9 mouse cellular contexts compared by ENCODE assay signal in the genomic region with DNA sequence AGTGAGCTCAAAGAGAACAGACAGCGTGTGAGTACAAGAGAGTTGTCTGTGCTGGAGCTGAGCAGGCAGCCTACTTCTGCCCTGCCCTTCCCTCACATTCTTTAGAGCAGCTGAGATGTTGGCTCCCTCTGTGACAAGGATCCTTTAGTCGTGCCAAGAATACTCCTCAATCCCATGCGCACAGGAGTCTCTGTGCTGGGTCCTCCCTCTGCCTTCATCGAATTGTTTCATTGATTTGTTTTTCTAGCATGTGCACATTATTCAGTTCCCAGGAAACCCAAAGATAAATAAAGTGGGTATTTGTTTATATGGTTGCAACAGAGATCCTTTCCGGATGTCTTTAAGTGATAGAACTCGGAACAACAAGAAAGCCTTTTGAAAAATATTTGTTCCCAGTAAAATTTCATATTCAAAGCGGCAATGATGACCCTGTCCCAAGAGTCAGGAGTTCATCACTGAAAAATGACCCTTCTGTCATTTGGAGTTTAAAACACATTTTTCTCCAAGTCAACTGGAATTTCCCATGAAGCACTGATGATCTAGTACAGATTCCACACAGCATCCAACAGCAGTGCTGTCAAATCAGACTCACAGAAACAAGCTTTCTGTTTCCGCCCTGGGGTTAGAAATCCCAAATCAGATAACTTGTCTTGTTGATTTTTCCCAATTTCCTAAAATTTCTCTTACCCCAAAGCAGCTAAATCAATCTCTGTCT.
A peak's percentile ranks its signal among the peaks of the same experiment; 100 is the strongest.
DNase-seq lines count a peak whose midpoint lies in the region; ATAC-seq and TF ChIP-seq lines count a peak whose summit lies in the region.
"Had no signal": no experiment of that assay in that cellular context is flagged by ENCODE, and none has a peak within 500 bp of the region (broad histone marks: within the 10 kb centered on the region; RNA-seq: fewer than 3 reads in every experiment).

No protein-coding gene starts in this region.

- TF ChIP-seq CTCF in cerebellum, adult 2 months (IDR thresholded peaks at IDR 0.05; ENCODE audit: borderline replicate concordance, insufficient read depth, low read depth, low read length): no peak

- DNase-seq in limb, embryonic 14.5 days (ENCODE audit: low spot score): peak; percentile 19
- DNase-seq in limb, embryonic 10.5 days (ENCODE audit: low spot score): no peak
- peak; percentile 64 for DNase-seq in kidney, postnatal 14 days
- DNase-seq in hindbrain, embryonic 14.5 days (ENCODE audit: low spot score): no peak
- DNase-seq in cerebellum, adult 2 months: no peak
- DNase-seq: embryo, embryonic 11 days had no signal

- H3K9me3 ChIP-seq in limb, embryonic 14.5 days (ENCODE audit: control insufficient read depth, low read length): no peaks in the 10 kb centered on the region
- H3K9me3 ChIP-seq in limb, embryonic 10.5 days (replicated peaks): no peaks in the 10 kb centered on the region
- no peaks in the 10 kb centered on the region for H3K9me3 ChIP-seq in intestine, embryonic 16.5 days (ENCODE audit: control insufficient read depth, low read length)
- no peaks in the 10 kb centered on the region for H3K9me3 ChIP-seq in stomach, embryonic 14.5 days (ENCODE audit: control insufficient read depth, low read depth, low read length)
- H3K9me3 ChIP-seq in hindbrain, embryonic 14.5 days (ENCODE audit: control insufficient read depth, low read length): no peaks in the 10 kb centered on the region
- H3K9me3 ChIP-seq: forebrain, embryonic 10.5 days had no signal

- no peak overlapping the region for H3K9ac ChIP-seq in limb, embryonic 14.5 days (ENCODE audit: low read depth, low read length, severe bottlenecking)
- no peak overlapping the region for H3K9ac ChIP-seq in intestine, embryonic 16.5 days (ENCODE audit: low read depth, low read length)
- H3K9ac ChIP-seq in stomach, embryonic 14.5 days (replicated peaks; ENCODE audit: low read depth, low read length): no peak overlapping the region
- no peak overlapping the region for H3K9ac ChIP-seq in hindbrain, embryonic 14.5 days

- TF ChIP-seq POLR2A in limb, embryonic 14.5 days (IDR thresholded peaks at IDR 0.05; ENCODE audit: borderline replicate concordance, extremely low read depth, insufficient read depth, insufficient read length): no peak
- no peak for TF ChIP-seq POLR2A in cerebellum, adult 2 months (IDR thresholded peaks at IDR 0.05; ENCODE audit: borderline replicate concordance, insufficient read depth, low read length)

- H3K4me1 ChIP-seq in limb, embryonic 14.5 days (ENCODE audit: control insufficient read depth, insufficient read depth, low read length): peaks cover 5% of the 10 kb centered on the region; the same call in 1 of the 2 replicates
- H3K4me1 ChIP-seq in limb, embryonic 10.5 days: peaks cover 22% of the 10 kb centered on the region
- 0 out of 2 replicates have a peak, but pooled peaks cover 2% of the 10 kb centered on the region for H3K4me1 ChIP-seq in intestine, embryonic 16.5 days (ENCODE audit: control insufficient read depth, insufficient read depth, low read length)
- H3K4me1 ChIP-seq in stomach, embryonic 14.5 days (ENCODE audit: control insufficient read depth, insufficient read depth, low read length): 0 out of 2 replicates have a peak, but pooled peaks cover 8% of the 10 kb centered on the region
- H3K4me1 ChIP-seq in hindbrain, embryonic 14.5 days (replicated peaks; ENCODE audit: control insufficient read depth, insufficient read depth, low read length): no peaks in the 10 kb centered on the region
- H3K4me1 ChIP-seq in cerebellum, adult 2 months (ENCODE audit: control insufficient read depth, insufficient read depth, low read length): no peaks in the 10 kb centered on the region

- H3K27me3 ChIP-seq in limb, embryonic 14.5 days (ENCODE audit: control insufficient read depth, insufficient read depth, low read length): no peaks in the 10 kb centered on the region
- H3K27me3 ChIP-seq in limb, embryonic 10.5 days (ENCODE audit: low read depth, poor library complexity, severe bottlenecking): no peaks in the 10 kb centered on the region
- H3K27me3 ChIP-seq in intestine, embryonic 16.5 days (replicated peaks; ENCODE audit: control insufficient read depth, insufficient read depth, low read length): no peaks in the 10 kb centered on the region
- no peaks in the 10 kb centered on the region for H3K27me3 ChIP-seq in stomach, embryonic 14.5 days (ENCODE audit: control insufficient read depth, insufficient read depth, low read length)
- no peaks in the 10 kb centered on the region for H3K27me3 ChIP-seq in hindbrain, embryonic 14.5 days (ENCODE audit: control insufficient read depth, insufficient read depth, low read length)
- no peaks in the 10 kb centered on the region for H3K27me3 ChIP-seq in cerebellum, adult 2 months (ENCODE audit: control insufficient read depth, insufficient read depth, low read length)

- no peak for ATAC-seq in limb, embryonic 14.5 days (ENCODE audit: low FRiP score, low read depth)
- peak; percentile 66 for ATAC-seq in intestine, embryonic 16.5 days
- ATAC-seq in stomach, embryonic 14.5 days (ENCODE audit: insufficient number of reproducible peaks, insufficient read depth, low FRiP score, low read depth): peak; percentile 37; the same call in 1 of the 2 replicates
- no peak for ATAC-seq in hindbrain, embryonic 14.5 days (ENCODE audit: low FRiP score)

- 81% methylated on average over 8 of the region's 8 CpGs for WGBS in limb, embryonic 14.5 days
- WGBS in limb, embryonic 10.5 days: 83% methylated on average over 8 of the region's 8 CpGs
- 42% methylated on average over 8 of the region's 8 CpGs for WGBS in intestine, embryonic 16.5 days
- 37% methylated on average over 8 of the region's 8 CpGs for WGBS in stomach, embryonic 14.5 days
- 72% methylated on average over 8 of the region's 8 CpGs for WGBS in hindbrain, embryonic 14.5 days
- 69% methylated on average over 8 of the region's 8 CpGs for WGBS in cerebellum, adult 2 months

- H3K36me3 ChIP-seq in limb, embryonic 14.5 days (ENCODE audit: control insufficient read depth, insufficient read depth, low read length): no peaks in the 10 kb centered on the region
- H3K36me3 ChIP-seq in limb, embryonic 10.5 days: no peaks in the 10 kb centered on the region
- no peaks in the 10 kb centered on the region for H3K36me3 ChIP-seq in intestine, embryonic 16.5 days (ENCODE audit: control insufficient read depth, insufficient read depth, low read length)
- no peaks in the 10 kb centered on the region for H3K36me3 ChIP-seq in stomach, embryonic 14.5 days (ENCODE audit: control insufficient read depth, insufficient read depth, low read length)
- no peaks in the 10 kb centered on the region for H3K36me3 ChIP-seq in hindbrain, embryonic 14.5 days (replicated peaks; ENCODE audit: control insufficient read depth, insufficient read depth)
- H3K36me3 ChIP-seq: forebrain, embryonic 10.5 days had no signal

- H3K4me3 ChIP-seq in limb, embryonic 14.5 days (replicated peaks; ENCODE audit: low read length): no peak overlapping the region
- H3K4me3 ChIP-seq in limb, embryonic 10.5 days: no peak overlapping the region
- no peak overlapping the region for H3K4me3 ChIP-seq in intestine, embryonic 16.5 days (ENCODE audit: low read length)
- no peak overlapping the region for H3K4me3 ChIP-seq in stomach, embryonic 14.5 days (ENCODE audit: low read depth, low read length)
- no peak overlapping the region for H3K4me3 ChIP-seq in hindbrain, embryonic 14.5 days (replicated peaks; ENCODE audit: low read length)
- H3K4me3 ChIP-seq in cerebellum, adult 2 months (replicated peaks; ENCODE audit: insufficient read depth, low read depth, low read length): no peak overlapping the region
- H3K4me3 ChIP-seq: forebrain, embryonic 10.5 days had no signal

- no peak overlapping the region for H3K4me2 ChIP-seq in limb, embryonic 14.5 days (replicated peaks; ENCODE audit: low read depth, low read length, severe bottlenecking)
- no peak overlapping the region for H3K4me2 ChIP-seq in intestine, embryonic 16.5 days (ENCODE audit: low read depth, low read length)
- no peak overlapping the region for H3K4me2 ChIP-seq in stomach, embryonic 14.5 days (replicated peaks; ENCODE audit: low read depth, low read length)
- H3K4me2 ChIP-seq in hindbrain, embryonic 14.5 days (replicated peaks): no peak overlapping the region

- no peak overlapping the region for H3K27ac ChIP-seq in limb, embryonic 14.5 days (replicated peaks; ENCODE audit: low read depth, low read length)
- no peak overlapping the region for H3K27ac ChIP-seq in limb, embryonic 10.5 days
- peak overlapping the region; percentile 55 for H3K27ac ChIP-seq in intestine, embryonic 16.5 days (ENCODE audit: low read length)
- peak overlapping the region; percentile 52; the same call in 1 of the 2 replicates for H3K27ac ChIP-seq in stomach, embryonic 14.5 days (ENCODE audit: low read length)
- no peak overlapping the region for H3K27ac ChIP-seq in hindbrain, embryonic 14.5 days
- H3K27ac ChIP-seq in cerebellum, adult 2 months (ENCODE audit: insufficient read depth, low read length): no peak overlapping the region
- H3K27ac ChIP-seq: forebrain, embryonic 10.5 days had no signal

Comparison
In these comparisons a context has a peak if more than half of its experiments do, and no peak if none do; other contexts are left out.
1. DNase-seq: peak in limb, embryonic 14.5 days (single experiment) and kidney, postnatal 14 days (single experiment); none in limb, embryonic 10.5 days (single experiment), hindbrain, embryonic 14.5 days (single experiment) and cerebellum, adult 2 months (0 of 2).
2. ATAC-seq: peak in intestine, embryonic 16.5 days (single experiment) and stomach, embryonic 14.5 days (single experiment); none in limb, embryonic 14.5 days (single experiment) and hindbrain, embryonic 14.5 days (single experiment).
3. H3K27ac ChIP-seq: peak in intestine, embryonic 16.5 days (single experiment) and stomach, embryonic 14.5 days (single experiment); none in limb, embryonic 14.5 days (single experiment), limb, embryonic 10.5 days (single experiment), hindbrain, embryonic 14.5 days (single experiment) and cerebellum, adult 2 months (single experiment).